Mouse (Mus musculus): Measurements from ENCODE around the gene Tmem160.

Tmem160 gene

DNA sequence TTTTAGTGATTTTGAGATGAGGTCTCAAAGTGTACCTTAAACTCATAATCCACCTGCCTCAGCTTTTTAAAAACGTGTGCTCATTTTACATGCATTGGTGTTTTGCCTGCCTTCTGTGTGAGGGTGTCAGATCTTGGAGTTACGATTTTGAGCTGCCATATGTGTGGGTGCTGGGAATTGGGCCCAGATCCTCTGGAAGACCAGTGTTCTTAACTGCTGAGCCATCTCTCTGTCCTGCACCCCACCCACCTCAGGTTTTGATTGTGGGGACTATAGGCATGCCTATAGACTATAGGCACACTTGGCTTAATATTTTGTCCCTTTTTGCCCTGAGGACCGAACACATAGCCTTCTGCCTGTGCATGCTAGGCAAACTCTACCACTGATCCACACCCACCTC lies 39.6 kb downstream of the Tmem160 start:
- DNase-seq = no peak

- peak; percentile 39 for DNase-seq
Observed at GRCm38 (mm10) chr7:16493361-16493760, 40.8 kb downstream of the Tmem160 start.

DNA sequence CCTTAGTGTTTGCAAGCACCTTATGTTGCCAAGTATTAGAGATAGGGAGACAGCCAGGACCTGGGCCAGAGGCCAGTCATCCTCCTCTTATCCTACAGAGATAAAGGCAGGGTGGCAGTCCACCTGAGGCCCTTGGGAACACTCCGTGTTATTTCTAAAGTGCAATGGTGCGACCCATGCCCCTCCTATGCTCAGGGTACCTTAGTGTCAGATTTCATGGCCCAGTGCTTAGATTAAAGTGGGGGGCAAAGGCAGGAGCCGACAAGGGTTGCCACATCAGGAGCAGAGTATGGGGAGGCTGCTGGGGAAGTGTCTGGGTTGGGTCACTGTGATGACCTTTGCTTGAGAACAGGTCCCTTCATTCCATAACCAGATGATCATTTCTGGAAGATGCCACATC lies 43.7 kb downstream of the Tmem160 start:
- DNase-seq = no peak

DNA sequence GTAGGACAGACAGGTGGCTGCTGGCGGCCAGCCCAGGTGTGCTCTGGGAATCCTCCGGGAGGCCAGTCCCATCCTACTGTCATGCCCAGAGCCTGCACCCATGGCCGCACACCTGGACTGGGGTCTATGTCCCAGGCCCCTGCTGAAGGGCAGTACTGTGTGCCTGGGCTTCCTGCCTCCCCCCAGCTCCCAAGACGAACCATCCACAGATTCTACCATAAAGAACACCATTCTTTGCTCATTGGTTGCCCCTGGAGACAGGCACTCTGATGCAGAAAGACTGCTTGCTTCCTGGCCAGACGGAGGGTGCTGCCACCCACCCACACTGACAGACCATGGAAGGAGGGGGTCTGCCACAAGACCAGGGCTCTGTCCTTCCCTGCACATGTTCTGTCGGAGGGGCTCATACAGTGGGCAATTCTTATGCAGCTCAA lies 47.1 kb downstream of the Tmem160 start:
- DNase-seq = no peak

DNA sequence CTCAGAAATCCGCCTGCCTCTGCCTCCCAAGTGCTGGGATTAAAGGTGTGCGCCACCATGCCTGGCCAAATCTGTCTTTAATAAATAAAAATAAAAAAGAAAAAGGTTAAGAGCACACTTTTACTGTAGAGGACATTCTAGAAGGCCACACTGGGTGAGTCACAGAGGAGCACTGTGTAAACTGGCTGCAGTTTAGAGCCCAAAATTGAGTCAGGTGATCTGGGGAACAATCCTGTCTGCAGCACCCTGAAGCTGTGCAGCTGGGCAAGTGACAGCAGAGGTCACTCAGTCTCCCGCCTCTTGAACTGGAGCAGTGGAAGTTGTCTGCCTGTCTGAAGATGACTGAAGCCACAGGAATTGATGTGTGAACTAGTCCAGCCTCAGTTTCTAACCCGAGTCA lies 49.0 kb downstream of the Tmem160 start:
- DNase-seq = no peak

DNA sequence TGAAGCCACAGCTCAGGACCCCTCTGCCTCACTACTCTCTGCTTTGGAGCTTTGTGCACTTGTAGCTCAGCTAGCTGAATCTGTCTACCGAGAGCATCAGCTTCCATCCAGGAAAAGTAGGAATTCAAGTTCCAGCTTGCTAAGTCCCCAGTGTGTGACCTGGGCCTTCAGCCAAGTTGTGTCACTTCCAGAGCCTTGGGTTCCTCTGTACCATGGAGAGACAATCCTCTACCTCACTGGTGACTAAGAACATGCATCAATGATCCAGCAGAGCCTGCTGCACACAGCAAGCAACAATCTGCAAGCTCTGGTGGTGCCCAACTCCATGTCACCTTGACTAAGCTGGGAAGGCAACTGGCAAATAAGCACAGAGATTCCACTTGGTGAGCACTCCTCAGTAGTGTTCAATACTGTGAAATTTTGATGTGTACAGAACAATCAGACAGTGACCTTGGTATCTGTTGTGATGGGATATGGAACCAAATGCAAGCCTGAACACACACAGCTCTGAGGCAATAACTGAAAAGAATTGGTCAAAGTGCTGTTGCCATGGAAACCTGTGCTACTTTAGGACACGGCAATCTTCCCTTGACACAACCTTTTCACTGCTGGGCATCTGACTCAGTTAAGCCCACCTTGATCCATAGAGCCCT lies 52.1 kb downstream of the Tmem160 start:
- peak; percentile 25 for DNase-seq
